Mouse (Mus musculus) ES-Bruce4 (cell line): ENCODE results near the gene Gm960. TPM values are rescaled to one million over a fixed set of nuclear protein-coding genes. Genes with fewer than 3 reads are reported as not detected.
A peak's percentile ranks its signal among the peaks of the same experiment; 100 is the strongest.

Experiments
- H3K27ac ChIP-seq: 2 replicates; pipeline ENCODE4 v1.5.1; 2012; ENCODE audit warnings: low read length, inconsistent platforms; ENCODE audit not compliant: insufficient read depth
- H3K27me3 ChIP-seq: 2 replicates; pipeline ENCODE4 v1.6.1; 2012; ENCODE audit warnings: mild to moderate bottlenecking, low read length, inconsistent platforms; ENCODE audit not compliant: control insufficient read depth, poor library complexity, insufficient read depth, severe bottlenecking
- H3K36me3 ChIP-seq: 2 replicates; pipeline ENCODE4 v1.6.1; 2012; ENCODE audit warnings: inconsistent platforms, mild to moderate bottlenecking, low read length, moderate library complexity; ENCODE audit not compliant: control insufficient read depth, poor library complexity, insufficient read depth, severe bottlenecking
- H3K4me1 ChIP-seq: one replicate; pipeline ENCODE4 v1.8.1; 2011; ENCODE audit warnings: low read length; ENCODE audit not compliant: control insufficient read depth, insufficient read depth
- H3K4me3 ChIP-seq: 2 replicates; pipeline ENCODE4 v1.5.1; 2011; ENCODE audit warnings: low read depth, mild to moderate bottlenecking, low read length
- H3K9ac ChIP-seq: 2 replicates; pipeline ENCODE4 v1.6.1; 2012; ENCODE audit warnings: low read depth, mild to moderate bottlenecking, inconsistent platforms; ENCODE audit not compliant: poor library complexity, severe bottlenecking
- H3K9me3 ChIP-seq: replicated peaks from 2 replicates; pipeline ENCODE4 v1.6.1; 2012; ENCODE audit warnings: mild to moderate bottlenecking, low read length, inconsistent platforms; ENCODE audit not compliant: control insufficient read depth, poor library complexity, insufficient read depth, severe bottlenecking
- CTCF ChIP-seq: IDR thresholded peaks from one replicate; pipeline ENCODE4 v1.8.1; 2011; ENCODE audit warnings: low read depth, low read length
- EP300 ChIP-seq: IDR thresholded peaks from 2 replicates; pipeline ENCODE4 v1.6.1; 2011; ENCODE audit warnings: low read depth, low read length; ENCODE audit not compliant: insufficient read depth
- POLR2A ChIP-seq: IDR thresholded peaks from one replicate; pipeline ENCODE4 v1.8.1; 2011; ENCODE audit warnings: low read length; ENCODE audit not compliant: insufficient read depth
- polyA plus RNA-seq: library from polyadenylated mRNA; stranded (reverse); fragments of >200 nt; gene quantifications from 2 replicates; pipeline ENCODE4 v1.2.4, GENCODE M21; 2011; ENCODE audit warnings: low read depth; ENCODE audit not compliant: missing spikeins, insufficient read depth, insufficient read length

Gene Gm960
- polyA plus RNA-seq, 1 experiment: 0.87 TPM

GRCm38 (mm10) chr19:4614305-4615150, 83.9 kb downstream of the Gm960 start:
- H3K27me3 ChIP-seq: no peaks in the 10 kb centered on the region
- H3K9me3 ChIP-seq: no peaks in the 10 kb centered on the region
- H3K27ac ChIP-seq: no peak overlapping the region
- no peaks in the 10 kb centered on the region for H3K36me3 ChIP-seq
- TF ChIP-seq EP300: no peak
- TF ChIP-seq POLR2A: no peak
- TF ChIP-seq CTCF: no peak
- H3K4me1 ChIP-seq: no peaks in the 10 kb centered on the region
- H3K9ac ChIP-seq: peak overlapping the region; percentile 86
- peak overlapping the region; percentile 73 for H3K4me3 ChIP-seq

GRCm38 (mm10) chr19:4613464-4614304, 84.8 kb downstream of the Gm960 start:
- H3K27me3 ChIP-seq: no peaks in the 10 kb centered on the region
- H3K36me3 ChIP-seq: no peaks in the 10 kb centered on the region
- no peak overlapping the region for H3K9ac ChIP-seq
- TF ChIP-seq POLR2A: no peak
- TF ChIP-seq CTCF: no peak
- TF ChIP-seq EP300: no peak
- H3K27ac ChIP-seq: no peak overlapping the region
- H3K4me1 ChIP-seq: no peaks in the 10 kb centered on the region
- peak overlapping the region; percentile 73 for H3K4me3 ChIP-seq
- no peaks in the 10 kb centered on the region for H3K9me3 ChIP-seq

GRCm38 (mm10) chr19:4612181-4612961, 86.1 kb downstream of the Gm960 start:
- H3K4me1 ChIP-seq: no peaks in the 10 kb centered on the region
- no peak overlapping the region for H3K9ac ChIP-seq
- no peaks in the 10 kb centered on the region for H3K36me3 ChIP-seq
- no peaks in the 10 kb centered on the region for H3K27me3 ChIP-seq
- TF ChIP-seq POLR2A: no peak
- no peak for TF ChIP-seq EP300
- no peak for TF ChIP-seq CTCF
- no peak overlapping the region for H3K27ac ChIP-seq
- H3K9me3 ChIP-seq: no peaks in the 10 kb centered on the region
- no peak overlapping the region for H3K4me3 ChIP-seq

- Histone ChIP-seq H3K27me3 (no peaks in the 10 kb centered on the region), H3K27ac (no peak overlapping the region), H3K36me3 (no peaks in the 10 kb centered on the region), H3K9me3 (no peaks in the 10 kb centered on the region), H3K4me3 (no peak overlapping the region), H3K4me1 (no peaks in the 10 kb centered on the region), H3K9ac (no peak overlapping the region)
- no peak for TF ChIP-seq POLR2A
- no peak for TF ChIP-seq CTCF
- TF ChIP-seq EP300: no peak
Observed at GRCm38 (mm10) chr19:4610109-4610508, 88.4 kb downstream of the Gm960 start.

GRCm38 (mm10) chr19:4608511-4608910, 90.0 kb downstream of the Gm960 start:
- H3K27me3 ChIP-seq: no peaks in the 10 kb centered on the region

More at GRCm38 (mm10) chr19:4608511-4608910, 90.0 kb downstream of the Gm960 start:
- no peaks in the 10 kb centered on the region for H3K9me3 ChIP-seq
- H3K27ac ChIP-seq: no peak overlapping the region
- H3K36me3 ChIP-seq: no peaks in the 10 kb centered on the region
- TF ChIP-seq CTCF (no peak), POLR2A (no peak), EP300 (no peak)
- H3K4me1 ChIP-seq: no peaks in the 10 kb centered on the region
- H3K4me3 ChIP-seq: no peak overlapping the region
- no peak overlapping the region for H3K9ac ChIP-seq
